Mouse (Mus musculus) MEL (cell line): ENCODE measurements at regions not wholly inside any gene's neighbourhood (a gene's known extent, or its start where the extent isn't known, plus 50 kb on each side); places are given as distances from the start of the nearest gene placed in this dataset.

Experiments used
- DNase-seq: peaks from one replicate; pipeline ENCODE4 v3.0.0; 2011; ENCODE audit warnings: low read depth, low spot score
- H3K27ac ChIP-seq: 2 replicates; pipeline ENCODE4 v1.5.1; 2012; ENCODE audit warnings: low read depth, mild to moderate bottlenecking, control low read depth, low read length, moderate library complexity; ENCODE audit not compliant: control insufficient read depth
- H3K27me3 ChIP-seq, 2 experiments: fragments of 150-350 bp in 1 of 2; sonication (generic) in 1 of 2; 2 replicates each; pipeline ENCODE4 v1.6.1; 2012; ENCODE audit warnings: low read length in 2 of 2, mild to moderate bottlenecking in 2 of 2, improper control_type of control experiment in 1 of 2, moderate library complexity in 1 of 2; ENCODE audit not compliant: insufficient read depth in 2 of 2, control insufficient read depth in 1 of 2
- H3K36me3 ChIP-seq, 2 experiments: 2 replicates each; pipeline ENCODE4 v1.6.1; 2012 to 2014; ENCODE audit warnings: low read length in 2 of 2, improper control_type of control experiment in 1 of 2, inconsistent platforms in 1 of 2, mild to moderate bottlenecking in 1 of 2; ENCODE audit not compliant: insufficient read depth in 2 of 2, control insufficient read depth in 1 of 2
- H3K4me1 ChIP-seq, 2 experiments: fragments of 150-350 bp in 1 of 2; sonication (generic) in 1 of 2; 2 replicates each; pipeline ENCODE4 v1.6.1; 2012; ENCODE audit warnings: low read length in 2 of 2, improper control_type of control experiment in 1 of 2, mild to moderate bottlenecking in 1 of 2; ENCODE audit not compliant: insufficient read depth in 2 of 2, control insufficient read depth in 1 of 2
- H3K4me3 ChIP-seq, 2 experiments: fragments of 150-350 bp in 1 of 2; sonication (generic) in 1 of 2; 2 replicates each; pipeline ENCODE4 v1.5.1; 2012; ENCODE audit warnings: low read depth in 2 of 2, low read length in 2 of 2, mild to moderate bottlenecking in 2 of 2, moderate library complexity in 2 of 2, control low read depth in 1 of 2, improper control_type of control experiment in 1 of 2; ENCODE audit not compliant: control insufficient read depth in 1 of 2, insufficient read depth in 1 of 2
- H3K79me2 ChIP-seq: 2 replicates; pipeline ENCODE4 v1.6.1; 2012; ENCODE audit warnings: mild to moderate bottlenecking, low read length, moderate library complexity; ENCODE audit not compliant: control insufficient read depth, poor library complexity, insufficient read depth
- H3K9ac ChIP-seq: 2 replicates; pipeline ENCODE4 v1.6.1; 2012; ENCODE audit warnings: low read depth, mild to moderate bottlenecking, control low read depth, low read length, moderate library complexity; ENCODE audit not compliant: control insufficient read depth, poor library complexity, severe bottlenecking
- H3K9me3 ChIP-seq: fragments of 150-350 bp; sonication (generic); replicated peaks from 2 replicates; pipeline ENCODE4 v1.6.1; 2012; ENCODE audit warnings: mild to moderate bottlenecking, low read length, improper control_type of control experiment, moderate library complexity; ENCODE audit not compliant: insufficient read depth
- ELF1 ChIP-seq: IDR thresholded peaks from 2 replicates; pipeline ENCODE4 v1.6.1; 2014; ENCODE audit warnings: low read depth, mild to moderate bottlenecking, inconsistent platforms, low read length, improper control_type of control experiment, moderate library complexity
- EP300 ChIP-seq, 2 experiments: IDR thresholded peaks; 2 replicates each; pipeline ENCODE4 v1.6.1; 2011; ENCODE audit warnings: improper control_type of control experiment in 2 of 2, low read length in 2 of 2, low read depth in 1 of 2, mild to moderate bottlenecking in 1 of 2
- GABPA ChIP-seq: IDR thresholded peaks from 2 replicates; pipeline ENCODE4 v1.6.1; 2012; ENCODE audit warnings: low read depth, mild to moderate bottlenecking, inconsistent platforms, low read length, improper control_type of control experiment, moderate library complexity
- KAT2A ChIP-seq: conservative IDR thresholded peaks from 2 replicates; pipeline ENCODE4 v1.6.1; 2012; ENCODE audit warnings: low read depth, low read length, improper control_type of control experiment, inconsistent platforms
- MEF2A ChIP-seq: IDR thresholded peaks from 2 replicates; pipeline ENCODE4 v1.6.1; 2014; ENCODE audit warnings: low read depth, mild to moderate bottlenecking, inconsistent platforms, low read length, improper control_type of control experiment; ENCODE audit not compliant: poor library complexity, insufficient replicate concordance, severe bottlenecking; ENCODE audit errors: extremely low read depth
- MXI1 ChIP-seq: IDR thresholded peaks from 2 replicates; pipeline ENCODE4 v1.6.1; 2011; ENCODE audit warnings: mild to moderate bottlenecking, low read depth, low read length, improper control_type of control experiment
- MYC ChIP-seq: IDR thresholded peaks from 2 replicates; pipeline ENCODE4 v1.6.1; 2011; ENCODE audit warnings: low read depth, mild to moderate bottlenecking, low read length, improper control_type of control experiment, moderate library complexity
- POLR2AphosphoS5 ChIP-seq: IDR thresholded peaks from 2 replicates; pipeline ENCODE4 v1.6.1; 2012; ENCODE audit warnings: low read depth, borderline replicate concordance, mild to moderate bottlenecking, inconsistent platforms, low read length, moderate library complexity, mixed read lengths
- SIN3A ChIP-seq: IDR thresholded peaks from 2 replicates; pipeline ENCODE4 v1.6.1; 2012; ENCODE audit warnings: low read length, improper control_type of control experiment, inconsistent platforms
- SMC3 ChIP-seq: IDR thresholded peaks from 2 replicates; pipeline ENCODE4 v1.6.1; 2011; ENCODE audit warnings: low read depth, low read length, improper control_type of control experiment
- TBP ChIP-seq: IDR thresholded peaks from 2 replicates; pipeline ENCODE4 v1.8.0; 2011; ENCODE audit warnings: low read depth, low read length, improper control_type of control experiment
- TCF12 ChIP-seq: IDR thresholded peaks from 2 replicates; pipeline ENCODE4 v1.6.1; 2014; ENCODE audit warnings: low read depth, mild to moderate bottlenecking, inconsistent platforms, low read length, improper control_type of control experiment, moderate library complexity
- UBTF ChIP-seq: IDR thresholded peaks from 2 replicates; pipeline ENCODE4 v1.6.1; 2012; ENCODE audit warnings: low read depth, mild to moderate bottlenecking, inconsistent platforms, low read length, improper control_type of control experiment, moderate library complexity, borderline replicate concordance; ENCODE audit not compliant: insufficient read depth
- USF1 ChIP-seq: IDR thresholded peaks from 2 replicates; pipeline ENCODE4 v1.6.1; 2014; ENCODE audit warnings: low read depth, mild to moderate bottlenecking, inconsistent platforms, low read length, improper control_type of control experiment, moderate library complexity
- USF2 ChIP-seq, 2 experiments: IDR thresholded peaks; 2 replicates each; pipeline ENCODE4 v1.6.1; 2011 to 2012; ENCODE audit warnings: improper control_type of control experiment in 2 of 2, low read length in 2 of 2, borderline replicate concordance in 1 of 2, inconsistent platforms in 1 of 2, low read depth in 1 of 2, mild to moderate bottlenecking in 1 of 2; ENCODE audit not compliant: insufficient read depth in 1 of 2
- ZMIZ1 ChIP-seq: IDR thresholded peaks from 2 replicates; pipeline ENCODE4 v1.6.1; 2012; ENCODE audit warnings: low read depth, mild to moderate bottlenecking, inconsistent platforms, low read length, improper control_type of control experiment, moderate library complexity
- ZNF384 ChIP-seq: IDR thresholded peaks from 2 replicates; pipeline ENCODE4 v1.6.1; 2012; ENCODE audit warnings: low read depth, mild to moderate bottlenecking, inconsistent platforms, low read length, improper control_type of control experiment

DNA sequence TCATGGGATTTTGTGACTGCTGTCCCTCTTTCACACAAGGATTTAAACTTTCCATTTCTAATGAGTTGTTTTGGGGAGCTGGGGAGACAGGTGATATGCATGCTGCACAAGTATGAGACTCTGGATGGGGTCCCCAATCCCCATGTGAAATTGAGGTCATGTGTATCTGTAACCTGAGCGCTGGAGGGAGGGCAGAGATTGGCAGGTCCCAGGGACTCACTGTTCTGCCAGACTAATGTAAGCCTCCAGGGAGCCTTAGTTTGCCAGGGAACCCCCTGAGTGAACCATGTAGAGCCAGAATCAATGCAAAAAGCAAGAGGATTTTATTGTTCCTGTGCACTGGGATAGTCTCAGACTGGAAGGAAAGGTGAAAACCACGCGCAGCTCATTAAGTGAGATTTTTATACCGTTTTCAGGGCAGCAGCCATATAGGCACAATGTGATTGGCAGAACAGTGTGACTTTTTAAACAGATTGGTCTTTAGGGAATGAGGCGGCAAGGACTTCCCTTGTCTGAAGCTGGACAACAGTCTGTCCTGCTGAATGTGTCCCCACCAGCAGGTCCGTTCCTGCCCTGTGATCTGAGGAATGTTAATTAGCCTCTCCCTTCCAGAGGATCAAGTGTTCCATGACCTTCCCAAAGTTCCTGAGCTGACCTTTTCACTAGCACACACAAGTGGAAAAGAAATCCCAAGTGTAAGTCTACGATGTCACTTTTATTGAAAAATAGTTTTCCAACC lies 59.9 kb upstream of the Oxgr1 start:
- DNase-seq = no peak
- no peaks in the 10 kb centered on the region for H3K79me2 ChIP-seq
- H3K9me3 ChIP-seq = no peaks in the 10 kb centered on the region
- H3K4me3 ChIP-seq = no peak overlapping the region
- TF ChIP-seq GABPA (no peak), MYC (no peak), ELF1 (no peak), ZMIZ1 (no peak), POLR2AphosphoS5 (no peak), TBP (no peak), MEF2A (no peak), TCF12 (no peak)
- H3K27me3 ChIP-seq = no peaks in the 10 kb centered on the region
- H3K36me3 ChIP-seq = no peaks in the 10 kb centered on the region
- H3K9ac ChIP-seq = no peak overlapping the region
- H3K27ac ChIP-seq = no peak overlapping the region
- H3K4me1 ChIP-seq = no peaks in the 10 kb centered on the region

DNA sequence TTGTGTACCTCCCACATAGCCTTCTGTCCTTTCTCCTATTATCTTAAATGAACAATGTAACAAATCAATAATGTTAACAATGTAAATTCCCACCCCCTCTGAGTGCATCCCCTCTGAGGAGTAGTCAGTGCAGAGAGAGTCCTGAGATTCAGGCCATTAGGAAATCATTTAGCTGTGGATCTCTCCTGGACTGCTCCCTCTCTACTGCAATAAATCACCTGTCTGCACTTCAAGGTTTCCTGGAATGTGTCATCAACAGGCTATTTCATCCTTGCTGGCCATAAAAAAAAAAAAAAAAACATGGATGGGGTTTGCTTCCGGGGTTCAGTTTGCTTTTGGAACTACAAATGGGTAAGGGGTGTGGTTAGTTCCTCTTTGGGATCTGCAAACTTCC lies 60.5 kb upstream of the Oxgr1 start:
- H3K36me3 ChIP-seq = no peaks in the 10 kb centered on the region
- H3K9ac ChIP-seq = no peak overlapping the region

DNA sequence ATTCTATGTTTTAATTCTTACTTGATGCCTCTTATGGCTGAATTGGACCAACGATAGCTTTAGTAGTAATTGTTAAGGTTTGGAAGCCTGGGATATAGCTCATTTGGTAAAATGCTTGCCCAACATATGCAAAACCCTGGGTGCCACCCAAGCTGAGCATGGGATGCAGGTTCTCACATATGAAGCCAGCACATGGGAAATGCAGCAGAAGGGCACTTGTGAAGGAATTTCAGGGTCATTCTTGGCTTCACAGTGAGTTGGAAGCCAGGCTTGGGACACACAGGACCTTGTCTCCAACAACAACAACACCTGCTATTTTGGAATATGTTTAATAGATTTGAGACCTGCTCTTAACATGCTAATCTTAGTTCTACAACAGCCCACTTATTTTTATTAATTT lies 67.6 kb upstream of the Oxgr1 start:
- Histone ChIP-seq H3K79me2 (no peaks in the 10 kb centered on the region), H3K36me3 (no peaks in the 10 kb centered on the region), H3K9me3 (no peaks in the 10 kb centered on the region), H3K27me3 (no peaks in the 10 kb centered on the region; a peak in 1 of 4 replicates), H3K27ac (no peak overlapping the region), H3K9ac (no peak overlapping the region), H3K4me3 (no peak overlapping the region)
- no peak for DNase-seq
- no peak for TF ChIP-seq KAT2A
- TF ChIP-seq, all 39 proteins: peak for 0
- no peaks in the 10 kb centered on the region for H3K4me1 ChIP-seq

More for the DNA sequence above, 60.5 kb upstream of the Oxgr1 start:
- Histone ChIP-seq H3K4me3 (no peak overlapping the region), H3K79me2 (no peaks in the 10 kb centered on the region), H3K27me3 (no peaks in the 10 kb centered on the region), H3K9me3 (no peaks in the 10 kb centered on the region), H3K27ac (no peak overlapping the region), H3K4me1 (no peaks in the 10 kb centered on the region)
- DNase-seq = no peak
- no peak for TF ChIP-seq USF1
- no peak for TF ChIP-seq TBP
- TF ChIP-seq ZNF384 = no peak
- TF ChIP-seq ELF1 = no peak
- no peak for TF ChIP-seq UBTF
- no peak for TF ChIP-seq SMC3
- no peak for TF ChIP-seq ZMIZ1
- no peak for TF ChIP-seq USF2 (IDR thresholded peaks at IDR 0.05; ENCODE audit: borderline replicate concordance in 1 of 2, insufficient read depth in 1 of 2, low read depth in 1 of 2, low read length in 2 of 2)
- TF ChIP-seq SIN3A = no peak
- no peak for TF ChIP-seq EP300 (IDR thresholded peaks at IDR 0.05; ENCODE audit: low read depth in 1 of 2, low read length in 2 of 2)
- no peak for TF ChIP-seq MXI1
